Mouse (Mus musculus) cortical plate, adult 2 months (tissue): ENCODE results near the gene Igsf8.
A peak's percentile ranks its signal among the peaks of the same experiment; 100 is the strongest.

ENCODE experiments used
- CTCF ChIP-seq: fragments of 200-500 bp; IDR thresholded peaks from 2 replicates; pipeline ENCODE4 v1.5.1; 2011; ENCODE audit warnings: mild to moderate bottlenecking, control low read depth, low read length; ENCODE audit not compliant: insufficient read depth; ENCODE audit errors: extremely low read depth
- POLR2A ChIP-seq: fragments of 200-500 bp; IDR thresholded peaks from 2 replicates; pipeline ENCODE4 v1.6.1; 2011; ENCODE audit warnings: mild to moderate bottlenecking, low read length, control low read depth; ENCODE audit not compliant: insufficient read depth; ENCODE audit errors: extremely low read depth

GRCm38 (mm10) chr1:172311921-172312767, 50.7 kb downstream of the Igsf8 start:
- TF ChIP-seq POLR2A = peak; percentile 55; the same call in 1 of the 2 replicates
- TF ChIP-seq CTCF = no peak
